Comparison of ENCODE assay signal across 8 mouse cellular contexts in the genomic region with DNA sequence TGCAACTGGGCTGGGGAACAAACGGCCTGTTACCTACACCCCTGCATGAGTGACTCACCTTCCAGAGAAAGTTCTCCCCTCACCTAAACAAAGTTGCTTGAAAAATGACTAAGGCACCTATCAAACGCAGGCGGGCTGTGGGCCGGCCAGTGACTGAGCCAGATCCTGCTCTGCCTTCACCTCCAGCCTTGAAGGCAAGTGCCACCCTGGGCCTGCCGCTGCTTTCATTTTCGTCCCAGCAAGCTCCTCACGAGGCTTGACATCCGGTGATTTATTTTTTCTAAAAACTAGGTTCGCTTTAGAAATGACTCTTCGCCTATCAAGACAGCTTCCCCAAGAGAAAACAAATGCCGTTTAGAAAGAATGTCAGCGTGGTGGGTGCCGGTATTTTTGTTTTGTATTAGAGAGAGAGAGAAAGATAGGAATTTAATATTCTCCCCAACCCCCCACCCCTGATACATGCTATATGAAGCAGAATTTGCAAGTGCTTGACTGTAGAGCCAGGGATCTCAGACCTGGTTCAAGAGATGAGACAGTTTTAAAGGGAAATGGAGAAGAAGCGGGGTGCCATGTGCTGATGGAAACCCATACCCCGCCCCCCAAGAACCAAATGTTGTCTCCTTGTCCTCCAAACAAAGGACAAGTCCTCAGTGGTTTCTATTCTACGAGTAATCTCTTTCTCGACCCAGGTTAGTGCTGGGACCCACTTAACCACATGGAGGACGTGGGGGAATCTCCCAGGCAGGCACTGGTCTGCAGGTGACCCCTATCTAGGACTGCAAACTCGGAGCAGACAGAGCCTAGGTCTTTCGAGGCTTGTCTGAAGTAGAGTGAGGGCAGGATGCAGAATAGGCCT. TPM values are rescaled to one million over a fixed set of nuclear protein-coding genes. Genes with fewer than 3 reads are reported as not detected.
DNase-seq lines count a peak whose midpoint lies in the region; ATAC-seq lines count a peak whose summit lies in the region.

No protein-coding gene starts in this region.

- WGBS in limb, embryonic 13.5 days, result 64% methylated on average over 20 of the region's 20 CpGs
- WGBS in limb, embryonic 10.5 days, result 71% methylated on average over 20 of the region's 20 CpGs
- 69% methylated on average over 20 of the region's 20 CpGs for WGBS in heart, embryonic 10.5 days
- 58% methylated on average over 20 of the region's 20 CpGs for WGBS in kidney, embryonic 16.5 days
- 74% methylated on average over 20 of the region's 20 CpGs for WGBS in midbrain, embryonic 13.5 days

- peaks cover 2% of the 10 kb centered on the region; the same call in 1 of the 2 replicates for H3K36me3 ChIP-seq in limb, embryonic 13.5 days
- no peaks in the 10 kb centered on the region for H3K36me3 ChIP-seq in limb, embryonic 10.5 days
- H3K36me3 ChIP-seq in heart, embryonic 10.5 days, result no peaks in the 10 kb centered on the region
- no peaks in the 10 kb centered on the region for H3K36me3 ChIP-seq in kidney, embryonic 16.5 days (ENCODE audit: insufficient read depth, low read length)
- H3K36me3 ChIP-seq in midbrain, embryonic 13.5 days, result no peaks in the 10 kb centered on the region

- no peak overlapping the region for H3K27ac ChIP-seq in limb, embryonic 13.5 days
- H3K27ac ChIP-seq in limb, embryonic 10.5 days, result no peak overlapping the region
- peak overlapping the region; percentile 1; the same call in 1 of the 2 replicates for H3K27ac ChIP-seq in heart, embryonic 10.5 days
- H3K27ac ChIP-seq in kidney, embryonic 16.5 days (ENCODE audit: low read length), result peak overlapping the region; percentile 46
- peak overlapping the region; percentile 70 for H3K27ac ChIP-seq in midbrain, embryonic 13.5 days

- no peak overlapping the region for H3K9ac ChIP-seq in limb, embryonic 13.5 days
- H3K9ac ChIP-seq in kidney, embryonic 16.5 days (replicated peaks; ENCODE audit: low read length), result peak overlapping the region; percentile 55; the same call in 1 of the 2 replicates
- peak overlapping the region; percentile 53 for H3K9ac ChIP-seq in midbrain, embryonic 13.5 days (replicated peaks)

- no peak overlapping the region for H3K4me3 ChIP-seq in limb, embryonic 13.5 days
- no peak overlapping the region for H3K4me3 ChIP-seq in limb, embryonic 10.5 days
- H3K4me3 ChIP-seq in heart, embryonic 10.5 days, result no peak overlapping the region
- no peak overlapping the region for H3K4me3 ChIP-seq in kidney, embryonic 16.5 days (ENCODE audit: low read length)
- no peak overlapping the region for H3K4me3 ChIP-seq in midbrain, embryonic 13.5 days (replicated peaks)

- no peaks in the 10 kb centered on the region for H3K9me3 ChIP-seq in limb, embryonic 13.5 days
- H3K9me3 ChIP-seq in limb, embryonic 10.5 days (replicated peaks), result no peaks in the 10 kb centered on the region
- H3K9me3 ChIP-seq in heart, embryonic 10.5 days, result no peaks in the 10 kb centered on the region
- no peaks in the 10 kb centered on the region for H3K9me3 ChIP-seq in kidney, embryonic 16.5 days (ENCODE audit: low read length)
- H3K9me3 ChIP-seq in midbrain, embryonic 13.5 days, result no peaks in the 10 kb centered on the region

- no peaks in the 10 kb centered on the region for H3K27me3 ChIP-seq in limb, embryonic 13.5 days
- no peaks in the 10 kb centered on the region for H3K27me3 ChIP-seq in limb, embryonic 10.5 days (ENCODE audit: low read depth, poor library complexity, severe bottlenecking)
- 0 out of 2 replicates have a peak, but pooled peaks cover 4% of the 10 kb centered on the region for H3K27me3 ChIP-seq in heart, embryonic 10.5 days (ENCODE audit: insufficient read depth, poor library complexity, severe bottlenecking)
- H3K27me3 ChIP-seq in kidney, embryonic 16.5 days (ENCODE audit: insufficient read depth, low read length), result no peaks in the 10 kb centered on the region
- H3K27me3 ChIP-seq in midbrain, embryonic 13.5 days, result no peaks in the 10 kb centered on the region

- DNase-seq in limb, embryonic 10.5 days (ENCODE audit: low spot score), result no peak
- DNase-seq in heart, embryonic 10.5 days (ENCODE audit: low spot score), result no peak
- DNase-seq in thymus, postnatal 25 days, result peak; percentile 77
- DNase-seq in frontal cortex, postnatal 36 days (ENCODE audit: low spot score in 2 of 2), result no peak
- DNase-seq in cerebellum, adult 9-11 months, result no peak

- peaks cover 46% of the 10 kb centered on the region for H3K4me1 ChIP-seq in limb, embryonic 13.5 days
- peaks cover 28% of the 10 kb centered on the region for H3K4me1 ChIP-seq in limb, embryonic 10.5 days
- H3K4me1 ChIP-seq in heart, embryonic 10.5 days, result peaks cover 50% of the 10 kb centered on the region
- H3K4me1 ChIP-seq in kidney, embryonic 16.5 days (ENCODE audit: insufficient read depth, low read length), result peaks cover 74% of the 10 kb centered on the region
- H3K4me1 ChIP-seq in midbrain, embryonic 13.5 days (replicated peaks), result peaks cover 59% of the 10 kb centered on the region

- ATAC-seq in limb, embryonic 13.5 days (ENCODE audit: low FRiP score, low read depth), result no peak
- ATAC-seq in kidney, embryonic 16.5 days (ENCODE audit: low FRiP score, low TSS enrichment), result no peak
- ATAC-seq in midbrain, embryonic 13.5 days, result no peak

- H3K4me2 ChIP-seq in limb, embryonic 13.5 days (replicated peaks), result peak overlapping the region; percentile 7; the same call in 1 of the 2 replicates
- peak overlapping the region; percentile 42 for H3K4me2 ChIP-seq in kidney, embryonic 16.5 days (replicated peaks; ENCODE audit: low read depth, low read length)
- H3K4me2 ChIP-seq in midbrain, embryonic 13.5 days (replicated peaks), result peak overlapping the region; percentile 83

RNA-seq across cellular contexts. Expression of gene Map3k14, which starts 4.6 kb away (rescaled TPM):
- polyA plus RNA-seq in limb, embryonic 13.5 days (2015; fragmentation: Nextera tagmentation; extraction: Ambion mirVana), result 4.8 and 5.4 TPM in 2 replicates
- 2.8 TPM in 2 replicates for polyA plus RNA-seq in limb, embryonic 10.5 days (2016; fragmentation: Nextera tagmentation; extraction: Ambion mirVana)
- 1.7 and 2.1 TPM in 2 replicates for polyA plus RNA-seq in heart, embryonic 10.5 days (2016; fragmentation: Nextera tagmentation; extraction: Ambion mirVana)
- 5.3 and 6.7 TPM in 2 replicates for polyA plus RNA-seq in kidney, embryonic 16.5 days (2015; fragmentation: Nextera tagmentation; extraction: Ambion mirVana)
- polyA plus RNA-seq in midbrain, embryonic 13.5 days (2015; fragmentation: Nextera tagmentation; extraction: Ambion mirVana), result 3.6 and 5.0 TPM in 2 replicates

RNA-seq across cellular contexts. Expression of gene Spata32, which starts 44.4 kb away (rescaled TPM):
- polyA plus RNA-seq in limb, embryonic 13.5 days (2015; fragmentation: Nextera tagmentation; extraction: Ambion mirVana), result not detected in 2 replicates
- not detected in 2 replicates for polyA plus RNA-seq in limb, embryonic 10.5 days (2016; fragmentation: Nextera tagmentation; extraction: Ambion mirVana)
- polyA plus RNA-seq in heart, embryonic 10.5 days (2016; fragmentation: Nextera tagmentation; extraction: Ambion mirVana), result not detected in 2 replicates
- not detected in 2 replicates for polyA plus RNA-seq in kidney, embryonic 16.5 days (2015; fragmentation: Nextera tagmentation; extraction: Ambion mirVana)
- polyA plus RNA-seq in midbrain, embryonic 13.5 days (2015; fragmentation: Nextera tagmentation; extraction: Ambion mirVana), result 0.43 and 0.48 TPM in 2 replicates

RNA-seq across cellular contexts. Expression of gene 1700023F06Rik, which starts 54.3 kb away (rescaled TPM):
- 0.55 and 0.61 TPM in 2 replicates for polyA plus RNA-seq in limb, embryonic 13.5 days (2015; fragmentation: Nextera tagmentation; extraction: Ambion mirVana)
- polyA plus RNA-seq in limb, embryonic 10.5 days (2016; fragmentation: Nextera tagmentation; extraction: Ambion mirVana), result 0.29 and 0.30 TPM in 2 replicates
- polyA plus RNA-seq in heart, embryonic 10.5 days (2016; fragmentation: Nextera tagmentation; extraction: Ambion mirVana), result 0.35 TPM in 1 of 2 replicates, not detected in the other
- polyA plus RNA-seq in kidney, embryonic 16.5 days (2015; fragmentation: Nextera tagmentation; extraction: Ambion mirVana), result 0.27 and 0.82 TPM in 2 replicates
- polyA plus RNA-seq in midbrain, embryonic 13.5 days (2015; fragmentation: Nextera tagmentation; extraction: Ambion mirVana), result 0.70 and 0.71 TPM in 2 replicates

Comparison
In these comparisons a context has a peak if more than half of its experiments do, and no peak if none do; other contexts are left out.
1. H3K27ac ChIP-seq: peak in heart, embryonic 10.5 days (single experiment), kidney, embryonic 16.5 days (single experiment) and midbrain, embryonic 13.5 days (single experiment); none in limb, embryonic 13.5 days (single experiment) and limb, embryonic 10.5 days (single experiment).
2. H3K4me2 ChIP-seq: peak in every context shown above with its lines; median percentile 83 in midbrain, embryonic 13.5 days; 42 in kidney, embryonic 16.5 days; 7 in limb, embryonic 13.5 days.